Mouse (Mus musculus) C2C12 (cell line): ENCODE data around the gene Nicn1. TPM values are rescaled to one million over a fixed set of nuclear protein-coding genes. Genes with fewer than 3 reads are reported as not detected.
A peak's percentile ranks its signal among the peaks of the same experiment; 100 is the strongest.

Experiments used
- H3K27me3 ChIP-seq: one replicate; pipeline ENCODE4 v1.6.1; 2011; ENCODE audit not compliant: control insufficient read depth, insufficient read depth, insufficient read length
- H3K36me3 ChIP-seq: one replicate; pipeline ENCODE4 v1.6.1; 2011; ENCODE audit not compliant: control insufficient read depth, insufficient read depth
- H3K4me3 ChIP-seq: one replicate; pipeline ENCODE4 v1.5.1; 2011; ENCODE audit warnings: mild to moderate bottlenecking, control low read depth; ENCODE audit not compliant: poor library complexity, insufficient read depth, severe bottlenecking
- H3K79me2 ChIP-seq: one replicate; pipeline ENCODE4 v1.6.1; 2011; ENCODE audit not compliant: control insufficient read depth, insufficient read depth
- H3K79me3 ChIP-seq: one replicate; pipeline ENCODE4 v1.6.1; 2011; ENCODE audit warnings: low read depth, control low read depth
- H3ac ChIP-seq: one replicate; pipeline ENCODE3; 2011; ENCODE audit warnings: low read depth; ENCODE audit not compliant: control insufficient read depth, insufficient read length
- CEBPB ChIP-seq: IDR thresholded peaks from one replicate; pipeline ENCODE4 v1.6.1; 2011; ENCODE audit warnings: low read depth, mild to moderate bottlenecking, control low read depth, moderate library complexity
- CTCF ChIP-seq: IDR thresholded peaks from one replicate; pipeline ENCODE4 v1.5.1; 2011; ENCODE audit not compliant: control insufficient read depth, insufficient read depth, insufficient read length
- FOSL1 ChIP-seq: IDR thresholded peaks from one replicate; pipeline ENCODE4 v1.8.0; 2011; ENCODE audit warnings: mild to moderate bottlenecking, low read length; ENCODE audit not compliant: poor library complexity, insufficient read depth, severe bottlenecking
- MAX ChIP-seq: IDR thresholded peaks from one replicate; pipeline ENCODE4 v1.6.1; 2011; ENCODE audit warnings: mild to moderate bottlenecking, control low read depth
- MYOD1 ChIP-seq: IDR thresholded peaks from one replicate; pipeline ENCODE4 v1.6.1; 2011; ENCODE audit warnings: low read depth; ENCODE audit not compliant: control insufficient read depth, insufficient read length
- MYOG ChIP-seq: IDR thresholded peaks from one replicate; pipeline ENCODE4 v1.6.1; 2011; ENCODE audit not compliant: control insufficient read depth, insufficient read length; ENCODE audit errors: extremely low read depth
- USF1 ChIP-seq: IDR thresholded peaks from one replicate; pipeline ENCODE4 v1.6.1; 2011; ENCODE audit warnings: low read depth, mild to moderate bottlenecking, control low read depth, moderate library complexity
- long read RNA-seq, 2 experiments: library from polyadenylated mRNA; unstranded; transcript quantifications; one replicate each; pipeline ENCODE4 v2.0.0; 2019 to 2020
- polyA plus RNA-seq: library from polyadenylated mRNA; unstranded; fragments of >200 nt; fragmentation: generic; extraction: Trizol; gene quantifications from one replicate; pipeline ENCODE4 v1.2.1, GENCODE M21; 2012; ENCODE audit warnings: missing spikeins

Nicn1 gene
- polyA plus RNA-seq, result 24.6 TPM
- long read RNA-seq, experiment 1, transcript Nicn1-201 (6 exons, 2,133 nt), result major isoform, 26 of 35 reads
- long read RNA-seq, experiment 1, partial matches to known transcripts, result 0 of 35 reads
- long read RNA-seq, experiment 1, other reads (novel, unspliced or antisense), result 9 of 35 reads
- long read RNA-seq, experiment 2, transcript Nicn1-201 (6 exons, 2,133 nt), result major isoform, 25 of 29 reads
- long read RNA-seq, experiment 2, partial matches to known transcripts, result 0 of 29 reads
- long read RNA-seq, experiment 2, other reads (novel, unspliced or antisense), result 4 of 29 reads

- H3K79me2 ChIP-seq, result peaks cover 4% of the 10 kb centered on the region
- no peaks in the 10 kb centered on the region for H3K79me3 ChIP-seq
- H3K4me3 ChIP-seq, result peak within 1 kb of the TSS; percentile 44
- H3K27me3 ChIP-seq, result no peaks in the 10 kb centered on the region
- TF ChIP-seq MYOD1, result no peak
- no peak for TF ChIP-seq USF1
- no peak for TF ChIP-seq CEBPB
- no peak for TF ChIP-seq MAX
- no peak for TF ChIP-seq MYOG
- no peak for TF ChIP-seq CTCF
- TF ChIP-seq FOSL1, result no peak
- H3ac ChIP-seq, result peak within 1 kb of the TSS; percentile 61
- no peaks in the 10 kb centered on the region for H3K36me3 ChIP-seq
These were observed at the start of gene Nicn1 for GRCm38 (mm10) chr9:108290016-108290750. Gene Nicn1 (plus strand): TSS chr9:108290429.

GRCm38 (mm10) chr9:108244540-108244939 lies 45.7 kb upstream of the Nicn1 start:
- TF ChIP-seq MYOD1 (no peak), MYOG (no peak), USF1 (no peak), FOSL1 (no peak), CTCF (no peak), MAX (no peak), CEBPB (no peak)
- no peaks in the 10 kb centered on the region for H3K79me2 ChIP-seq
- H3K79me3 ChIP-seq, result no peaks in the 10 kb centered on the region
- no peak overlapping the region for H3K4me3 ChIP-seq
- H3ac ChIP-seq, result no peak overlapping the region
- H3K36me3 ChIP-seq, result peaks cover 8% of the 10 kb centered on the region
- H3K27me3 ChIP-seq, result no peaks in the 10 kb centered on the region

GRCm38 (mm10) chr9:108244984-108245383 lies 45.2 kb upstream of the Nicn1 start:
- H3K27me3 ChIP-seq, result no peaks in the 10 kb centered on the region
- TF ChIP-seq MAX (no peak), CEBPB (no peak), CTCF (no peak), MYOD1 (no peak), FOSL1 (no peak), USF1 (no peak), MYOG (no peak)
- no peaks in the 10 kb centered on the region for H3K79me2 ChIP-seq
- no peaks in the 10 kb centered on the region for H3K79me3 ChIP-seq
- no peak overlapping the region for H3K4me3 ChIP-seq
- peaks cover 8% of the 10 kb centered on the region for H3K36me3 ChIP-seq
- H3ac ChIP-seq, result no peak overlapping the region

- H3K36me3 ChIP-seq, result peaks cover 5% of the 10 kb centered on the region
- H3K79me2 ChIP-seq, result no peaks in the 10 kb centered on the region
- TF ChIP-seq MAX, result no peak
- TF ChIP-seq CTCF, result no peak
- TF ChIP-seq USF1, result no peak
- no peak for TF ChIP-seq MYOD1
- no peak overlapping the region for H3K4me3 ChIP-seq
- no peaks in the 10 kb centered on the region for H3K27me3 ChIP-seq
- no peak overlapping the region for H3ac ChIP-seq
- no peaks in the 10 kb centered on the region for H3K79me3 ChIP-seq
These were observed 41.3 kb upstream of the Nicn1 start for GRCm38 (mm10) chr9:108248957-108249356.

GRCm38 (mm10) chr9:108251877-108252276 lies 38.4 kb upstream of the Nicn1 start:
- Histone ChIP-seq H3K4me3 (no peak overlapping the region), H3K79me3 (peaks cover 4% of the 10 kb centered on the region)
- TF ChIP-seq FOSL1 (no peak), MAX (no peak), MYOD1 (no peak), USF1 (no peak), CEBPB (no peak), CTCF (no peak), MYOG (no peak)

More at GRCm38 (mm10) chr9:108251877-108252276, 38.4 kb upstream of the Nicn1 start:
- Histone ChIP-seq H3ac (no peak overlapping the region), H3K36me3 (peaks cover 5% of the 10 kb centered on the region), H3K27me3 (no peaks in the 10 kb centered on the region), H3K79me2 (peaks cover 7% of the 10 kb centered on the region)
